Comparison of ENCODE assay signal across 7 mouse cellular contexts in genomic region chr19:7205753-7206736, GRCm38 (mm10). TPM values are rescaled to one million over a fixed set of nuclear protein-coding genes. Genes with fewer than 3 reads are reported as not detected.
DNase-seq lines count a peak whose midpoint lies in the region; ATAC-seq and TF ChIP-seq lines count a peak whose summit lies in the region.

Gene Otub1, minus strand, starts transcription at chr19:7206316.

- H3K4me2 ChIP-seq in intestine, postnatal 0 days (replicated peaks; ENCODE audit: low read depth), result peak within 1 kb of the TSS; percentile 74
- peak within 1 kb of the TSS; percentile 79 for H3K4me2 ChIP-seq in midbrain, embryonic 12.5 days (replicated peaks)

- no peaks in the 10 kb centered on the region for H3K9me3 ChIP-seq in intestine, postnatal 0 days (ENCODE audit: control insufficient read depth)
- no peaks in the 10 kb centered on the region for H3K9me3 ChIP-seq in midbrain, embryonic 12.5 days

- no peak for TF ChIP-seq CTCF in intestine, postnatal 0 days (IDR thresholded peaks at IDR 0.05; ENCODE audit: low read depth)
- TF ChIP-seq CTCF in small intestine, adult 2 months (IDR thresholded peaks at IDR 0.05; ENCODE audit: extremely low read depth, insufficient read length, insufficient replicate concordance, low read depth, low read length), result 0 out of 2 replicates have a peak, but pooled peaks have one; percentile 2

- peak within 1 kb of the TSS; percentile 72 for H3K4me3 ChIP-seq in intestine, postnatal 0 days (ENCODE audit: low read depth, low read length)
- peak within 1 kb of the TSS; percentile 84 for H3K4me3 ChIP-seq in midbrain, embryonic 12.5 days
- H3K4me3 ChIP-seq in small intestine, adult 2 months (ENCODE audit: low read depth, low read length), result peak within 1 kb of the TSS; percentile 88

- peak within 1 kb of the TSS; percentile 74 for H3K9ac ChIP-seq in intestine, postnatal 0 days (ENCODE audit: low read depth, low read length)
- peak within 1 kb of the TSS; percentile 85 for H3K9ac ChIP-seq in midbrain, embryonic 12.5 days (replicated peaks)

- H3K36me3 ChIP-seq in intestine, postnatal 0 days (ENCODE audit: control insufficient read depth, insufficient read depth), result peaks cover 18% of the 10 kb centered on the region; the same call in 1 of the 2 replicates
- H3K36me3 ChIP-seq in midbrain, embryonic 12.5 days, result peaks cover 31% of the 10 kb centered on the region
- peaks cover 26% of the 10 kb centered on the region for H3K36me3 ChIP-seq in small intestine, adult 2 months (ENCODE audit: control insufficient read depth, insufficient read depth, low read length)

- H3K27me3 ChIP-seq in intestine, postnatal 0 days (replicated peaks; ENCODE audit: control insufficient read depth, insufficient read depth, low read length), result no peaks in the 10 kb centered on the region
- H3K27me3 ChIP-seq in midbrain, embryonic 12.5 days, result no peaks in the 10 kb centered on the region
- H3K27me3 ChIP-seq in small intestine, adult 2 months (ENCODE audit: control insufficient read depth, insufficient read depth, low read length), result no peaks in the 10 kb centered on the region

- H3K27ac ChIP-seq in intestine, postnatal 0 days (ENCODE audit: low read depth, low read length), result peak within 1 kb of the TSS; percentile 95
- H3K27ac ChIP-seq in midbrain, embryonic 12.5 days (replicated peaks), result peak within 1 kb of the TSS; percentile 98
- peak within 1 kb of the TSS; percentile 98 for H3K27ac ChIP-seq in small intestine, adult 2 months (ENCODE audit: insufficient read depth, low read depth, low read length)

- WGBS in intestine, postnatal 0 days, result under 1% methylated on average over 70 of the region's 79 CpGs
- under 1% methylated on average over 76 of the region's 79 CpGs for WGBS in midbrain, embryonic 12.5 days
- WGBS in small intestine, adult 2 months, result under 1% methylated on average over 79 of the region's 79 CpGs

- peak; percentile 95 for ATAC-seq in intestine, postnatal 0 days
- peak; percentile 98 for ATAC-seq in midbrain, embryonic 12.5 days (ENCODE audit: low FRiP score, low read depth)

- 0 out of 2 replicates have a peak, but pooled peaks cover 4% of the 10 kb centered on the region for H3K4me1 ChIP-seq in intestine, postnatal 0 days (replicated peaks; ENCODE audit: control insufficient read depth, insufficient read depth, low read length)
- H3K4me1 ChIP-seq in midbrain, embryonic 12.5 days, result peaks cover 32% of the 10 kb centered on the region
- H3K4me1 ChIP-seq in small intestine, adult 2 months (ENCODE audit: control insufficient read depth, insufficient read depth, insufficient read length, low read length), result peaks cover 15% of the 10 kb centered on the region

- TF ChIP-seq POLR2A in small intestine, adult 2 months (IDR thresholded peaks at IDR 0.05; ENCODE audit: low read depth, low read length), result peak; percentile 91

- intact Hi-C loops in left cerebral cortex, postnatal 4 days (cut with DNase I), result no loop called here

- DNase-seq in adrenal gland, adult 8-10 months, result peak; percentile 93
- peak; percentile 96 for DNase-seq in embryo, embryonic 9.5 days (ENCODE audit: extremely low spot score)
- no peak for DNase-seq in gonadal fat pad, adult 2 months (ENCODE audit: low read depth)
- DNase-seq in left cerebral cortex, postnatal 4 days, result peak; percentile 94

RNA-seq across cellular contexts. Expression of gene Otub1, which starts in this region (rescaled TPM):
- total RNA-seq in adrenal gland, adult 8-10 months (2022), result 100 to 1,000 TPM; 127 to 182 (median 149) TPM
- 121 and 122 TPM in 2 replicates for polyA plus RNA-seq in gonadal fat pad, adult 2 months (2012; rRNA removed)
- polyA plus RNA-seq in intestine, postnatal 0 days (2015; fragmentation: Nextera tagmentation; extraction: Ambion mirVana), result 121 and 126 TPM in 2 replicates
- total RNA-seq in left cerebral cortex, postnatal 4 days (2021), result 100 to 1,000 TPM; 181 TPM
- polyA plus RNA-seq in midbrain, embryonic 12.5 days (2016; fragmentation: Nextera tagmentation; extraction: Ambion mirVana), result 230 and 248 TPM in 2 replicates
- polyA plus RNA-seq in small intestine, adult 2 months (2012; rRNA removed), result 61.9 and 113 TPM in 2 replicates
